Mouse (Mus musculus) common myeloid progenitor, adult 5-6 weeks (primary cell): ENCODE measurements around the gene 4933406M09Rik. TPM values are rescaled to one million over a fixed set of nuclear protein-coding genes. Genes with fewer than 3 reads are reported as not detected.
A peak's percentile ranks its signal among the peaks of the same experiment; 100 is the strongest.

ENCODE experiments used
- ATAC-seq: replicated peaks from 2 replicates; pipeline ENCODE4 v1.8.0; 2016; ENCODE audit warnings: low read depth, mild to moderate bottlenecking, moderate TSS enrichment, inconsistent platforms; ENCODE audit not compliant: poor library complexity, severe bottlenecking
- total RNA-seq: library from RNA; stranded (forward); fragments of 200-1000, 187-1606 nt; gene quantifications from 2 replicates; pipeline ENCODE4 v1.2.3, GENCODE M21; 2017

Gene 4933406M09Rik
- total RNA-seq, 1 experiment from 2014 or later, result not detected

DNA sequence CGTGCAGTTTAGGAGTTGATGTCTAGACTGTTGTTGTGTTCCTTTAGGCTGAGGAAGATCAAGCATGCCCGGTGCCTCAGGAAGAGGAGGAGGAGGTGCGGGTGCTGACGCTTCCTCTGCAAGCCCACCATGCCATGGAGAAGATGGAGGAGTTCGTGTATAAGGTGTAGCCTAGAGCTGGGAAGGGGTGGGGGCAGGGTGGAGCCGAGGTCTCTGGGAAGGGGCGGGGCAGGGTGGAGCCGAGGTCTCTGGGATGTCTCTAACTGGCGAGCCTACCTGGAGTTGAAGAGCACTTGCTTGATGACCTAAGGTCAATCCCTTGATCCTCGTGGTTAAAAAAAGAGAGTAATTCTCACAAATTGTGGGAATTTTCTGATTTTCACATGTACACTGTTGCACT is 38.2 kb downstream of the 4933406M09Rik start:
- ATAC-seq, result no peak

DNA sequence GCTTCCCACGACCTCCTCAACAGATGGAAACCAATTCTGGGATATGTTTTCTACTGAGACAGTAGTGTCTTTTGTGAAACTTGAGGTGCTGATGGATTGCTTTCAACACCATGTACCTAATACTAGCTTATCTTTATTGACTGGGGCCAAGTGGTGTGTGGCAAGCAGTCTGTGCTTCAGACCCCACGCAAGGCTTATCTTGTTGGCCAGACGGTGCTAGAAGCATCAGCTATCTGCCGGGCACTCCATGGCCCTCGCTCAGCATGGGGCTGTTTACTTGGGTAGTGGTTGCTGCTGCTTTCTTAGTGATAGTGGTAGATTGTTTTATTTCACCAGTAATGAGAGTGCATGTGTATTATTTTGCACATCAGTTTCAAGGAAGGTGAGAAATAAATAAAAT is 40.5 kb downstream of the 4933406M09Rik start:
- ATAC-seq, result peak; percentile 92

DNA sequence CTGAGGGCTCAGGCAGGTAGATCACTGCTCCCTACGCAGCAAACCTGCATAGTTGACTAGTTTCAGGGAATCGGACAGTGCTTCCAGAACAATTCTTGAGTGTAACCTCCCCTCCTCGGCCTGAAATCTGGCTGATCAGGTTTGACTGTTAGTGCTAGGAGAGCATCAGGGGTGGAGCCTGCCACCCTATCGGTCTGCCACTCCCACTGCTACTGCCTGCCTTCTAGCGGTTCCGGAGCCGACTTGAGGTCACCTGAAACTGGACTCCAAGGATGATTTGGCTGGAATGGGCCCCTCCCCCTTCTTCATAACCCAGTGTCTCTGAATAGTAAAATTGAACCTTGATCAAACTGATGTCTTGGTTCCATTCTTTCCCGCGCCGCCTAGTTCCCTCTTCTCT is 47.3 kb downstream of the 4933406M09Rik start:
- no peak for ATAC-seq

DNA sequence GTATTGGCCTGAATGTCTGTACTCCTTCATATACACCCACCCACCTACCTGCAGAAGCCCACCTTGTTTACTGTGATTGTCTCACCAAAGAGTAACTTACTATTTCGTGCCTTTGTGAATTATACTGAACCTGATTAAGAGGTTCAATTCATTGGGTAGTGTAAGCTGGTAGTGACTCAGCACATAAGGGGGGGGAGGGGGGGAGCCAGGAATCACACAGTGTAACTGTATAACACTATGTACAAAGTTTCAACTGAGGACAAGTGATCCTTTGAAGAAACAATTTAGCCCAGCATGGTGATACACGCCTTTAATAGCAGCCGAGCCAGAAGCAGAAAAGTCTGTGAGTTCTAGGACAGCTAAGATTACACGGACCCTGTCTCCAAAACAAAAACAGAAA is 47.7 kb downstream of the 4933406M09Rik start:
- ATAC-seq, result no peak

DNA sequence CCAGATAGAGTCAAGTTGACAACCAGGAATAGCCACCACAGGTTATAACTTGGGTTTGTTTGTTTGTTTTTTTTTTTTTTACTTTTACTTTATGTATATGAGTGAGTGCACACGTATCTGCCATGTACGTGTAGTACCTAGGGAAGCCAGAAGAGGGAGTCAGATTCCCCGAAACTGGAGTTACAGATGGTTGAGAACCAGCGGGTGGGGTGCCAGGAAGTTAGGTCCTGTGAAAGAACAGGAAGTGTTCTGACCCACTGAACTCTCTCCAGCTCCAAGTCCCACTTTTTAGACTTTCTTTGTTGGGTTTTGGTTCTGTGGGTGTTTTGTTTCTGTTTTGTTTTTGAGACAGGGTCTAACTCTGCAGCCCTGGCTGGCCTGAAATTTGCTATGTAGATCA is 49.7 kb downstream of the 4933406M09Rik start:
- peak; percentile 87 for ATAC-seq

DNA sequence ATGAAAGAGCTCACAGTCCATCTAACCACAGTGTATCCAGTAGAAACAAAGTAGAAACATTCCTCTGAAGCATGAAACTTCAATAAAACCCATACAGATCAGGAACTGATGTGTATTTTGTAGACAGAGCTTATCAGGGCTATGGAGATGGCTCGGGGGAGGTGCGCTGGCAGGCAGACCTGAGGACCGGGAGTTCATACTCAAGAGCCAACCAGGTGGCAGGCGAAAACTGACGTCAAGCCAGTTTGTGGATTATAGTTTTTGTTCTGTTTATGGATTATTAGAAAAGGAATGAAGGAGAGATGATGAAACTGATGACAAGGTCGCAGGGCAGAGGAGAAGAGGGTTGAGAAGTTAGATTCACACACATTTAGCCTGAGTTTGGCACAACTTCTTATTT is 54.7 kb downstream of the 4933406M09Rik start:
- no peak for ATAC-seq

Other genes with a start within 250 kb of the 4933406M09Rik start
- 3.1 and 8.3 TPM in 2 replicates for gene Chil1, start 203.8 kb upstream of the 4933406M09Rik start, total RNA-seq
- gene Mybph, start 192.5 kb upstream of the 4933406M09Rik start, total RNA-seq, result not detected in 2 replicates
- gene Adora1, start 150.5 kb upstream of the 4933406M09Rik start, total RNA-seq, result not detected in 2 replicates
- gene Myog, start 96.0 kb upstream of the 4933406M09Rik start, total RNA-seq, result not detected in 2 replicates
- 5.1 and 5.3 TPM in 2 replicates for gene Ppfia4, start 53.0 kb upstream of the 4933406M09Rik start, total RNA-seq
- 44.0 and 51.2 TPM in 2 replicates for gene Tmem183a, start 24.0 kb upstream of the 4933406M09Rik start, total RNA-seq
- 22.5 and 23.4 TPM in 2 replicates for gene Cyb5r1, start 19.6 kb downstream of the 4933406M09Rik start, total RNA-seq
- 29.5 and 36.4 TPM in 2 replicates for gene Adipor1, start 29.4 kb downstream of the 4933406M09Rik start, total RNA-seq
- gene Klhl12, start 69.6 kb downstream of the 4933406M09Rik start, total RNA-seq, result 21.8 and 28.1 TPM in 2 replicates
- 15.2 and 18.3 TPM in 2 replicates for gene Rabif, start 108.7 kb downstream of the 4933406M09Rik start, total RNA-seq
- not detected in 2 replicates for gene Mgat4e, start 163.7 kb downstream of the 4933406M09Rik start, total RNA-seq
- 32.7 and 35.6 TPM in 2 replicates for gene Kdm5b, start 174.2 kb downstream of the 4933406M09Rik start, total RNA-seq